Mouse (Mus musculus): ENCODE results near the gene Atat1. TPM values are rescaled to one million over a fixed set of nuclear protein-coding genes. Genes with fewer than 3 reads are reported as not detected.
A peak's percentile ranks its signal among the peaks of the same experiment; 100 is the strongest.
"Not testable (repeated sequence)": the region's sequence is repeated elsewhere in the genome, so short reads cannot be mapped to it uniquely, and the experiment has no call there.

Atat1 gene
- polyA plus RNA-seq (2015; fragmentation: Nextera tagmentation; extraction: Ambion mirVana) = 82.2 and 102 TPM in 2 replicates

DNA sequence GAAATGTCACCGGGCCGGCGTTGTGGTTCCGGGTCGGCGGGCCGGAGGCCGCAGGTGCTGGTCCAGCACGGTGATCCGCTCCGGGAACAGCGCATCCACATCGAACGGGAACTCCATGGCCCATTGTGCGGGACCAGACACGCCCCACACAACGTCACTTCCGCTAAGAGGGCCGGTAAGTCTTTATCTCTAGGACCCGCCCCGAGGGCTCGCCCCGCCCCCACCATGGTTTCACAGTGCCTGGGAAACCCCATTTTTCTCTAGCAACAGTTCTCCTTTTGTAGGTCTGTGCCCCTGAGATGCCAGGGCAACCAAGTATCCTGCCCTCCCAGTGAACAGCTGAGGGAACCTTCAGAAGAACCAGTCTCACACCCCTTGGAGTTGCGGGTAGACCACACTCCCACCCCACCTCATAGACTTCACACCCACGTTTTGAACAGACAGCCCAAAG is at the start of gene Atat1:
Gene Atat1 (minus strand): TSS at position 157 of the 451 bp plus-strand sequence.
- ATAC-seq (ENCODE audit: low FRiP score, low TSS enrichment) = peak; percentile 92
- Histone ChIP-seq H3K4me1 (ENCODE audit: insufficient read depth, low read length) (peaks cover 15% of the 10 kb centered on the region), H3K27me3 (ENCODE audit: insufficient read depth, low read length) (no peaks in the 10 kb centered on the region), H3K9me3 (ENCODE audit: low read length) (no peaks in the 10 kb centered on the region), H3K27ac (ENCODE audit: low read length) (peak within 1 kb of the TSS; percentile 82), H3K9ac (replicated peaks; ENCODE audit: low read length) (peak within 1 kb of the TSS; percentile 73), H3K36me3 (ENCODE audit: insufficient read depth, low read length) (peaks cover 32% of the 10 kb centered on the region), H3K4me2 (replicated peaks; ENCODE audit: low read depth, low read length) (peak within 1 kb of the TSS; percentile 83), H3K4me3 (ENCODE audit: low read length) (peak within 1 kb of the TSS; percentile 73)
- 3% methylated on average over 25 of the region's 25 CpGs for WGBS

DNA sequence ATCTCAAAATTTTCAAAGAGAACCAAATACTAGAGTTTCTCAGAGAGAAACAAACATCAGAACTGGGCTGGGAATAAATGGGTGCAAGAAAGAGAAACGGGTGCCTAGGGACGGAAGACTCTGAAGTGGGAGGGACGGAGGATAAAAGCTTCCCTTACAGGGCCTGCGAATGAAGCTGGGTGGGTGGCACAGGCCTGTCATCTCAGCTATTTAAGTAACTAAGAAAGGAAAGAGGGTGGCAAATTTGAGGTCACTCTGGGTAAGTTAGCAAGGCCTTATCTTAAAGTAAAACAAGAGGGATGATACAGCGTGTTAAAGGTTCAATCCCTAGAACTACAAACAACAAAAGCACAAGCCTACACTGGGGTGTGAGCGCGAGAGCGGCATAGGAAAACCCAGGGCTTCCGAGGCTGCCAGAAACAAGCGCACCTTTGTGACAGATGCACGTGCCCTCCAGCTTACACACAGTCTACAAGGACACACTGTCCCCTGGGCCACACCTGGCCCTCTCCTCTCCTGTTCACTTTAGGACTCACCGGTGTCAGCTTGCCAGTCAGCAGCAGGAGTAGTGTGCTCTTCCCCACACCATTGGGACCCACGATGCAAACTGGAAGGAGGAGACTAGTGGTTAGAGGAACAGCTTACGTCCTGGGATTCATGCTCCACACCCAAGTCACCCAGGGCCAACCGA is 48.8 kb upstream of the Atat1 start:
- 95% methylated on average over 15 of the region's 15 CpGs for WGBS
- no peaks in the 10 kb centered on the region for H3K9me3 ChIP-seq (ENCODE audit: low read length)
- H3K4me1 ChIP-seq (ENCODE audit: insufficient read depth, low read length) = no peaks in the 10 kb centered on the region
- H3K27ac ChIP-seq (ENCODE audit: low read length) = no peak overlapping the region
- no peak overlapping the region for H3K4me2 ChIP-seq (replicated peaks; ENCODE audit: low read depth, low read length)
- no peak overlapping the region for H3K9ac ChIP-seq (replicated peaks; ENCODE audit: low read length)
- H3K4me3 ChIP-seq (ENCODE audit: low read length) = no peak overlapping the region
- peaks cover 80% of the 10 kb centered on the region for H3K36me3 ChIP-seq (ENCODE audit: insufficient read depth, low read length)
- no peaks in the 10 kb centered on the region for H3K27me3 ChIP-seq (ENCODE audit: insufficient read depth, low read length)
- no peak for ATAC-seq (ENCODE audit: low FRiP score, low TSS enrichment)

DNA sequence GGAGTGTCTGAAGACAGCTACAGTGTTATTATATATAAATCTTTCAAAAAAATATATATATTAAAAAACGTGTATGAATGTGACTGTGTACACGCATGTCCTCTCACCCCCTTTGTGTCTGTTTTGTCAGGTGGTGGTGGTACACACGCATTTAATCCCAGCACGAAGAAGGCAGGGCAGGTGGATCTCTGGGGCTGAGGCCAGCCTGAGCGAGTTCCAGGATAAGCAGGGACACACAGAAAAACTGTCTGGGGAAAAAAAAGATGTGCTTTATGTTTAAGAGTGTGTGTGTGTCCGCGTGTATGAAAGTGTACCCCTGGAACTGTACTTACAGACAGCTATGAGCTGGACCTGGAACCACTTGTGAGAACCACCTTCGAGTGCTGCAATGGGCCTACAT is 44.8 kb upstream of the Atat1 start:
- Histone ChIP-seq H3K4me3 (ENCODE audit: low read length) (no peak overlapping the region), H3K36me3 (ENCODE audit: insufficient read depth, low read length) (peaks cover 43% of the 10 kb centered on the region), H3K27me3 (ENCODE audit: insufficient read depth, low read length) (no peaks in the 10 kb centered on the region), H3K9me3 (ENCODE audit: low read length) (no peaks in the 10 kb centered on the region), H3K27ac (ENCODE audit: low read length) (no peak overlapping the region), H3K4me1 (ENCODE audit: insufficient read depth, low read length) (no peaks in the 10 kb centered on the region), H3K9ac (replicated peaks; ENCODE audit: low read length) (no peak overlapping the region), H3K4me2 (replicated peaks; ENCODE audit: low read depth, low read length) (no peak overlapping the region)
- ATAC-seq (ENCODE audit: low FRiP score, low TSS enrichment) = no peak
- 75% methylated on average over 8 of the region's 8 CpGs for WGBS

DNA sequence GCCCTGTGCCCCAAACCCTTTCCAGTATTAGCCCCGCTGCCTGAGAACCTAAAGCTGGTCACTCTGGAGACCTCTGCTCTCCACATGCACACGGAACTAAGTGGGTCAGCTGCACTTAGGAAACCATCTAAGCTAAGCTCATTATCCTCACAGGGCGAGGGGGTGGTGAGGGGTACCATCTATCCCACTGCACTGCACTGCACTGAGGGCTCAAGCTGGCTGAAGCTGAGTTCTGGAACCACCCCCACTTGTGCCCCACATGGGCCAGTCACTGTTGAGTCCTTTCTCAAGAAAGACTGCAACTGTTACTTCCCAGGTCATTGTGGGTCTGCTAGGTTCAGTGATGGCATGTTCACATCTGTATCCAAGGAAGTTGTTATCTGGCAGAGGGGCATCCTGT is 42.7 kb upstream of the Atat1 start:
- H3K27me3 ChIP-seq (ENCODE audit: insufficient read depth, low read length); H3K9me3 ChIP-seq (ENCODE audit: low read length); H3K4me2 ChIP-seq (replicated peaks; ENCODE audit: low read depth, low read length); ATAC-seq (ENCODE audit: low FRiP score, low TSS enrichment); H3K9ac ChIP-seq (replicated peaks; ENCODE audit: low read length); H3K4me1 ChIP-seq (ENCODE audit: insufficient read depth, low read length); H3K27ac ChIP-seq (ENCODE audit: low read length); H3K4me3 ChIP-seq (ENCODE audit: low read length): not testable (repeated sequence)
- peaks cover 22% of the 10 kb centered on the region for H3K36me3 ChIP-seq (ENCODE audit: insufficient read depth, low read length)
- WGBS = 80% methylated on average over 2 of the region's 3 CpGs

GRCm38 (mm10) chr17:35950946-35951345 is 41.1 kb upstream of the Atat1 start:
- not testable (repeated sequence) for ATAC-seq (ENCODE audit: low FRiP score, low TSS enrichment); H3K4me3 ChIP-seq (ENCODE audit: low read length); H3K4me2 ChIP-seq (replicated peaks; ENCODE audit: low read depth, low read length); H3K9ac ChIP-seq (replicated peaks; ENCODE audit: low read length); H3K4me1 ChIP-seq (ENCODE audit: insufficient read depth, low read length); H3K27ac ChIP-seq (ENCODE audit: low read length); H3K27me3 ChIP-seq (ENCODE audit: insufficient read depth, low read length); H3K36me3 ChIP-seq (ENCODE audit: insufficient read depth, low read length); H3K9me3 ChIP-seq (ENCODE audit: low read length)

GRCm38 (mm10) chr17:35939941-35940340 is 30.1 kb upstream of the Atat1 start:
- H3K4me3 ChIP-seq (ENCODE audit: low read length) = no peak overlapping the region
- H3K27me3 ChIP-seq (ENCODE audit: insufficient read depth, low read length) = no peaks in the 10 kb centered on the region
- no peaks in the 10 kb centered on the region for H3K9me3 ChIP-seq (ENCODE audit: low read length)
- no peak overlapping the region for H3K4me2 ChIP-seq (replicated peaks; ENCODE audit: low read depth, low read length)
- H3K9ac ChIP-seq (replicated peaks; ENCODE audit: low read length) = no peak overlapping the region
- no peak for ATAC-seq (ENCODE audit: low FRiP score, low TSS enrichment)
- H3K4me1 ChIP-seq (ENCODE audit: insufficient read depth, low read length) = no peaks in the 10 kb centered on the region
- WGBS = 67% methylated on average over 1 of the region's 1 CpGs
- no peak overlapping the region for H3K27ac ChIP-seq (ENCODE audit: low read length)
- no peaks in the 10 kb centered on the region for H3K36me3 ChIP-seq (ENCODE audit: insufficient read depth, low read length)

DNA sequence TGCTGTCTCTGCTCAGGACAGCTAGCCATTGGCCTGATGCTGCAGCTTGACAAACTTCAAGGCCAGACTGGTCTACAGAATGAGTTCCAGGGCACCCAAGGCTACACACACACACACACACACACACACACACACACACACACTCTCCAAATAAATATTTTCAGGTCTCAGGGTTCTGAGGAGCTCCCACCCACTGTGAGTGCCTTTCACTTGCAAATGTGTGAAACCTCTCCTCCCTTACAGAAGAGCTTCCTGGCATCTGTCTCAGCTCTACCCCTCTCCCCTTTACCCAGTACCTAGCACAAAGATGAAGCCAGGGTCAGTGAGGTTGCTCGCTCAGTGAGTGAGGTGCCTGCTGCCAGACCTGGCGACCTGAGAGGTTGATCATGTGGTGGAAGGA is 29.2 kb upstream of the Atat1 start:
- H3K4me2 ChIP-seq (replicated peaks; ENCODE audit: low read depth, low read length) = no peak overlapping the region
- H3K36me3 ChIP-seq (ENCODE audit: insufficient read depth, low read length) = no peaks in the 10 kb centered on the region
- H3K4me1 ChIP-seq (ENCODE audit: insufficient read depth, low read length) = no peaks in the 10 kb centered on the region
- no peaks in the 10 kb centered on the region for H3K27me3 ChIP-seq (ENCODE audit: insufficient read depth, low read length)
- WGBS = 53% methylated on average over 2 of the region's 2 CpGs
- no peak overlapping the region for H3K4me3 ChIP-seq (ENCODE audit: low read length)
- no peaks in the 10 kb centered on the region for H3K9me3 ChIP-seq (ENCODE audit: low read length)
- no peak for ATAC-seq (ENCODE audit: low FRiP score, low TSS enrichment)
- no peak overlapping the region for H3K27ac ChIP-seq (ENCODE audit: low read length)
- H3K9ac ChIP-seq (replicated peaks; ENCODE audit: low read length) = no peak overlapping the region

GRCm38 (mm10) chr17:35937700-35938348 is 27.9 kb upstream of the Atat1 start:
- WGBS = 52% methylated on average over 2 of the region's 2 CpGs
- Histone ChIP-seq H3K4me3 (ENCODE audit: low read length) (no peak overlapping the region), H3K27ac (ENCODE audit: low read length) (no peak overlapping the region), H3K27me3 (ENCODE audit: insufficient read depth, low read length) (no peaks in the 10 kb centered on the region), H3K4me2 (replicated peaks; ENCODE audit: low read depth, low read length) (no peak overlapping the region), H3K4me1 (ENCODE audit: insufficient read depth, low read length) (no peaks in the 10 kb centered on the region), H3K36me3 (ENCODE audit: insufficient read depth, low read length) (no peaks in the 10 kb centered on the region), H3K9ac (replicated peaks; ENCODE audit: low read length) (no peak overlapping the region), H3K9me3 (ENCODE audit: low read length) (no peaks in the 10 kb centered on the region)
- ATAC-seq (ENCODE audit: low FRiP score, low TSS enrichment) = peak; percentile 71; the same call in 1 of the 2 replicates

GRCm38 (mm10) chr17:35935763-35936162 is 25.9 kb upstream of the Atat1 start:
- not testable (repeated sequence) for H3K27ac ChIP-seq (ENCODE audit: low read length); H3K4me2 ChIP-seq (replicated peaks; ENCODE audit: low read depth, low read length); H3K4me1 ChIP-seq (ENCODE audit: insufficient read depth, low read length); H3K4me3 ChIP-seq (ENCODE audit: low read length); H3K36me3 ChIP-seq (ENCODE audit: insufficient read depth, low read length); H3K9me3 ChIP-seq (ENCODE audit: low read length); ATAC-seq (ENCODE audit: low FRiP score, low TSS enrichment); H3K27me3 ChIP-seq (ENCODE audit: insufficient read depth, low read length); H3K9ac ChIP-seq (replicated peaks; ENCODE audit: low read length)
- WGBS = 82% methylated on average over 14 of the region's 14 CpGs

- H3K9me3 ChIP-seq (ENCODE audit: low read length) = no peaks in the 10 kb centered on the region
These were observed 22.7 kb upstream of the Atat1 start for GRCm38 (mm10) chr17:35932608-35933007.

More at GRCm38 (mm10) chr17:35932608-35933007, 22.7 kb upstream of the Atat1 start:
- Histone ChIP-seq H3K27ac (ENCODE audit: low read length) (no peak overlapping the region), H3K4me1 (ENCODE audit: insufficient read depth, low read length) (no peaks in the 10 kb centered on the region), H3K4me2 (replicated peaks; ENCODE audit: low read depth, low read length) (no peak overlapping the region), H3K4me3 (ENCODE audit: low read length) (no peak overlapping the region), H3K27me3 (ENCODE audit: insufficient read depth, low read length) (no peaks in the 10 kb centered on the region), H3K36me3 (ENCODE audit: insufficient read depth, low read length) (peaks cover 38% of the 10 kb centered on the region), H3K9ac (replicated peaks; ENCODE audit: low read length) (no peak overlapping the region)
- 83% methylated on average over 4 of the region's 4 CpGs for WGBS
- no peak for ATAC-seq (ENCODE audit: low FRiP score, low TSS enrichment)

All from kidney, embryonic 16.5 days (tissue).